Mouse (Mus musculus) cortical plate, adult 2 months (tissue): Measurements from ENCODE around the gene Tent2.

ENCODE experiments used
- CTCF ChIP-seq: fragments of 200-500 bp; IDR thresholded peaks from 2 replicates; pipeline ENCODE4 v1.5.1; 2011; ENCODE audit warnings: mild to moderate bottlenecking, control low read depth, low read length; ENCODE audit not compliant: insufficient read depth; ENCODE audit errors: extremely low read depth
- POLR2A ChIP-seq: fragments of 200-500 bp; IDR thresholded peaks from 2 replicates; pipeline ENCODE4 v1.6.1; 2011; ENCODE audit warnings: mild to moderate bottlenecking, low read length, control low read depth; ENCODE audit not compliant: insufficient read depth; ENCODE audit errors: extremely low read depth

DNA sequence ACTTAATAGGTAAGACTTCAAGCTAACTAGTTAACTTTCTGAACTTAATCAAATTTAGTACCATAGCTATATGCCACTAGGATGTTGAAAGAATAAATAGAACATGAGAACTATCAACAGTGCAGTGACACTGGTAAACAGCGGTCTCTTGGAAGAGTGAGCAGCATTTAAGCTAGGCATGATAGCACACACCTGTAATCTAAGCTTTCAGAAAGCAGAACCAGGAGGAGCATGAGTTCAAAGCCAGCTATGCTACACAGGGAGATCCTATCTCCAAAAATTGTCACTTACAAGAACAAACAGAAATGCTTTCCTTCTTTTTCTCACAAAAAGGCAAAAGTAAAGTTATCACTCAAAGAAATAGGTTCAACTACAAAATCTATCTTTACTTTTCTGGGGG is 11.8 kb downstream of the Tent2 start:
- TF ChIP-seq CTCF, result no peak
- no peak for TF ChIP-seq POLR2A
